Mouse (Mus musculus) liver, adult 2 months (tissue): Measurements from ENCODE around the gene Reep3. TPM values are rescaled to one million over a fixed set of nuclear protein-coding genes. Genes with fewer than 3 reads are reported as not detected.

ENCODE experiments used
- DNase-seq: peaks from one replicate; pipeline ENCODE4 v3.0.0-alpha.2; 2011; ENCODE audit warnings: low read depth, low spot score; ENCODE audit errors: extremely low read depth
- H3K27ac ChIP-seq: fragments of 200-500 bp; replicated peaks from 2 replicates; pipeline ENCODE4 v1.5.1; 2012; ENCODE audit warnings: low read depth, mild to moderate bottlenecking, control low read depth, inconsistent platforms, low read length; ENCODE audit not compliant: insufficient read depth
- H3K27me3 ChIP-seq: fragments of 200-500 bp; 2 replicates; pipeline ENCODE4 v1.6.1; 2012; ENCODE audit warnings: mild to moderate bottlenecking, moderate library complexity, low read length, inconsistent platforms; ENCODE audit not compliant: control insufficient read depth, insufficient read depth
- H3K36me3 ChIP-seq: fragments of 200-500 bp; 2 replicates; pipeline ENCODE4 v1.6.1; 2012; ENCODE audit warnings: low read length, inconsistent platforms; ENCODE audit not compliant: control insufficient read depth, insufficient read depth
- H3K4me1 ChIP-seq: fragments of 200-500 bp; 2 replicates; pipeline ENCODE4 v1.6.1; 2011; ENCODE audit warnings: low read length; ENCODE audit not compliant: control insufficient read depth, insufficient read depth
- H3K4me3 ChIP-seq: fragments of 200-500 bp; 2 replicates; pipeline ENCODE4 v1.5.1; 2011; ENCODE audit warnings: low read depth, mild to moderate bottlenecking, control low read depth, low read length, moderate library complexity; ENCODE audit not compliant: insufficient read depth
- H3K79me2 ChIP-seq: fragments of 200-500 bp; 2 replicates; pipeline ENCODE4 v1.6.1; 2012; ENCODE audit warnings: inconsistent platforms, mild to moderate bottlenecking, low read length, moderate library complexity; ENCODE audit not compliant: control insufficient read depth, insufficient read depth
- H3K9ac ChIP-seq: fragments of 200-500 bp; 2 replicates; pipeline ENCODE4 v1.6.1; 2012; ENCODE audit warnings: low read depth, mild to moderate bottlenecking, control low read depth, inconsistent platforms, low read length
- CTCF ChIP-seq: fragments of 200-500 bp; IDR thresholded peaks from 2 replicates; pipeline ENCODE4 v1.5.1; 2011; ENCODE audit warnings: low read depth, low read length, control low read depth
- POLR2A ChIP-seq: fragments of 200-500 bp; IDR thresholded peaks from 2 replicates; pipeline ENCODE4 v1.6.1; 2011; ENCODE audit warnings: low read length, control low read depth; ENCODE audit not compliant: insufficient read depth; ENCODE audit errors: extremely low read depth
- WGBS: fragments of 180-500 bp; shearing (Covaris S2); methylation state at CpG from one replicate; pipeline ENCODE4 v1.1.7; 2018; 5-methylcytosine and 5-hydroxymethylcytosine counted together
- polyA plus RNA-seq: library from polyadenylated mRNA; depleted of rRNA; stranded (reverse); fragments of >200 nt; gene quantifications from 2 replicates; pipeline ENCODE4 v1.2.3, GENCODE M21; 2012
- total RNA-seq: library from RNA; depleted of rRNA; stranded (reverse); fragments of >200 nt; gene quantifications from 2 replicates; pipeline ENCODE4 v1.2.3, GENCODE M21; 2014

Gene Reep3
- total and polyA plus RNA-seq, 2 experiments, result 21.6 to 36.1 TPM

DNA sequence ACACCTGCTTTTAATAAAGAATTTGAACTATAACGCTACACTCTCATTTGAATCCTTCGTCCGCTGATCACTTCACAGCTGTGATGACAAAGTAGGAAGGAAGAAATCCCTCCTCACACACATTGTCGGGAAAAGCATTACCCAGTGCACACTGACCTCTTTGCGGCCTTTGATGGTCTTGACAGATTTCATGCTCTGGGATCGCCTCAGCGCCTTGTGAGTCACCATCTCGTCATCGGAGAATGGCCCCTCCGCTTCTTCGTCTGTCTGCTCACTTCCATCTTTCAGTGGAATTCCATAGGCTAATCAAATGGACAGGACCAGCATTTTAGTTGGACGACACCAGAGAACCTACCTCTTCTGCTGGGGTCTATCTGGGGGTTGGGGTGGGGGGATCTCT is 82.0 kb downstream of the Reep3 start:
- DNase-seq, result no peak
- WGBS, result 98% methylated on average over 12 of the region's 12 CpGs
- H3K36me3 ChIP-seq, result peaks cover 5% of the 10 kb centered on the region
- no peaks in the 10 kb centered on the region for H3K4me1 ChIP-seq
- no peaks in the 10 kb centered on the region for H3K27me3 ChIP-seq
- H3K4me3 ChIP-seq, result no peak overlapping the region
- no peak overlapping the region for H3K27ac ChIP-seq
- H3K79me2 ChIP-seq, result no peaks in the 10 kb centered on the region
- no peak overlapping the region for H3K9ac ChIP-seq
- TF ChIP-seq CTCF (no peak), POLR2A (no peak)

DNA sequence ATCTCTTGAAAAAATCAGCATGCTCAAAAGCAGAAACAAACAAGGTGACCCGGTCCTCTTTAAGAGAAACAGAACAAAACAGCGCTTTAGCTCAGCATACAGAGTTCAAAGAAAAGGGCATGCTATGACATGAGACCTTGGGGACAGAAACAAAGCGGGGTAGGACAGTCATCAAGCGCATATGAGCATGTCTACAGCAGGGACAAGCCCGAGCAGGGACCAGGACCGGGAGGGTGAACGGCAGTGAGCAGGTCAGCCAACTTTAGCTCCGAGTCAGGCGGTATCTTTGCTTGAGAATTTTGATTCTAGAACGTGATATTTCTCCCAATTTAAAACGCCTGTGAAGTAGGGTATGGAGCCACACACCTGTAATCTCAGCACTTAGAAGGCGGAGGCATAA is 86.2 kb downstream of the Reep3 start:
- no peak overlapping the region for H3K27ac ChIP-seq
- 95% methylated on average over 12 of the region's 12 CpGs for WGBS
- no peaks in the 10 kb centered on the region for H3K79me2 ChIP-seq
- H3K4me1 ChIP-seq, result no peaks in the 10 kb centered on the region
- DNase-seq, result no peak
- H3K4me3 ChIP-seq, result no peak overlapping the region
- H3K9ac ChIP-seq, result no peak overlapping the region
- peaks cover 5% of the 10 kb centered on the region for H3K36me3 ChIP-seq
- no peak for TF ChIP-seq CTCF
- no peak for TF ChIP-seq POLR2A
- no peaks in the 10 kb centered on the region for H3K27me3 ChIP-seq

DNA sequence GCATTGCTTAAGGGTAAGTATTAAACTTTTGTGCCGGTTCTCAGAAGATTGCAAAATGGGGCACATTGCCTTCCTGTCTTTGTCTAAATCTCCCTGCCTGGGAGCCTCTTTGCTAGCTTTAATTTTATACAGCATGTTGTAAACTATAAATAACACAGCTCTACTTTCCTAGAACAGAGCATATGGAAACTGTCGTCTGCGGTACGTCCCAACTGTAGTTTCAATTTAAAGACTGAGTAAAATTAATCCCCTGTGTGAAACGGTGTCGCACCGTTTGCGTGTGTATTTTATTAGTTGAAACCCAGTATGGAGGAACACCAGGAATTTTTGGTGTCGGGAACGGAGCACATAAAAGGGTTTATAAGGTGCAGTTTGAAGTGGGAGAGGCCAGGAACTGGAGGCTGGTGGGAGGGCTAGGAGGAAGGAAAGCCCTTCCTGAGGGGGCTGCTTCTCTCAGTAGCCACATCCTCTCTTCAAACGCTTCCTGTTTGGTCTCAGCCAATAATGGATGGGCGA is 92.2 kb downstream of the Reep3 start:
- peak overlapping the region; percentile 60 for H3K9ac ChIP-seq
- WGBS, result 12% methylated on average over 12 of the region's 12 CpGs

DNA sequence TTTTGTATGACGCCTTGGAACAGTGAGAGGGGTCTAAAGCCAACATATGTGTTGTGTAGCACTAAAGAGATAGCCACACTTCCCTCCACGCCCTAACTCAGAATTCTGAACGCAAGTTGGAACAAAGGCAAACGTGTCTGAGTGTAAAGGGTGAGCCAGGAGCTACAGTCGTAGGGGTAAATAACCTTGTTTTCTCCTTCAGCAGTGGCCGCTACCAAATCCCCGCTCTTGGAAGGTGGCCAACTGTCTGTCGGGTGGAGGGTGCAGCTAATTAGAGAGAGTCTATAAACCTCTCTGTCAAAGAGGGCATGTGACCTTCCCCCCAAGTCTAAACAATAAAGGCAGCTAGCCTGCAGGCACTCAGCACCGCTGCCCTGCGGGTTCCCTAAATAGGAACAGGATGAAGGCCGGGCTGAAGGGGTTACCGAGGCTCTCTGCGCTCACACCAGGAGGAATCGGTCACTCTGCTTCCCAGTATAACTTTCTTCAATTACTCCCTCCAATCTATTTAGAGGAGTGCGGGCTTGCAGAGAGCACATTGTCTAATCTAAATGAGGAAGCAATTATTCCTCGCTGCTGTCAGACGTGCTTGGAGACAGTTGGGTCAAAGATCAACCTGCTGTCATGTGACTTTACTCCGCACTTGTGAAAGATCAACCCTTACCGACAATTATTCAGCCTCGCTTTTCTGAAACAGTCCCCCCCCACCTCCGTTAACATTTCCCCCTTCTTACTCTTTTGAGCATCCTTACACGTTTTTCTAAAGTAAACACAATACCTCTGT is 92.8 kb downstream of the Reep3 start:
- H3K79me2 ChIP-seq, result no peaks in the 10 kb centered on the region
- peak overlapping the region; percentile 93 for H3K27ac ChIP-seq
- H3K9ac ChIP-seq, result peak overlapping the region; percentile 60
- H3K36me3 ChIP-seq, result no peaks in the 10 kb centered on the region
- H3K27me3 ChIP-seq, result no peaks in the 10 kb centered on the region
- TF ChIP-seq CTCF, result no peak
- WGBS, result 1% methylated on average over 22 of the region's 22 CpGs
- H3K4me1 ChIP-seq, result peaks cover 5% of the 10 kb centered on the region
- DNase-seq, result peak; percentile 89
- H3K4me3 ChIP-seq, result peak overlapping the region; percentile 22

More for the DNA sequence above, 92.2 kb downstream of the Reep3 start:
- H3K27ac ChIP-seq, result peak overlapping the region; percentile 93
- H3K36me3 ChIP-seq, result no peaks in the 10 kb centered on the region
- H3K4me3 ChIP-seq, result peak overlapping the region; percentile 22
- TF ChIP-seq POLR2A, result no peak
- TF ChIP-seq CTCF, result no peak
- H3K79me2 ChIP-seq, result no peaks in the 10 kb centered on the region
- DNase-seq, result no peak
- H3K4me1 ChIP-seq, result peaks cover 5% of the 10 kb centered on the region
- H3K27me3 ChIP-seq, result no peaks in the 10 kb centered on the region

DNA sequence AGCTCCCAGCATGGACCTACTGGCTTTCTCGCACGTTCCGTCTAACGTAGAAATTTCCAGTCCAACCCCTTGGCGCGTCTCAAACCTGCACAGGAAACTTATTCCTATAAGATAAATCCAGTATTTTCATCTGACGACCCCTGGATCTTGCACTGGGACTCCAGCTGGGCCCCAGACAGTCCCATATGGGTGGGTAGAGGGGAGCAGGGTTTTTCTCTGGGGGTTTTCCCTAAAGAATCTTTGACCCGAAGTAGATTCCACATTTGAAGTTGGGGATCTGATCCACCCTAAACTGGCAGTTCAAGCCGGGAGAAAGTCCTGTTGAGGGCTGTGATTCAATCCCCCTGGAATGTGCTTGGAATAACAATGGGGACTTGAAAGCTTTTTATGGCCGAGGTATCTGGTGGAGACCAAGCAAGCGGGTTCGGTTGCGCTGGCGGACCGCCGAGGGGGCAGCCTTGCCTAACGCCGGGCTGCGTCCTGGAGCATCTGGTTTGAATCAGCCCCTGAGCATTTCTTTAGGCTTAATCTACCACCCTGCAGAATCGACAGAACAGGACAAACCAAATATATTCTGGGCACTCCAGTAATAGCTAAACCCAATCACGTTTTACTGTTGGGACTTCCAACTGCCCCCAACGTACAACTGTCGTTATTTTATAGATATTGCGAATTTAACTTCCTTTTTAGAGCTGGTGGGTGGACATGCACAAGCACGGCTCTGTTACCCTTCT is 93.6 kb downstream of the Reep3 start:
- Histone ChIP-seq H3K4me1 (peaks cover 5% of the 10 kb centered on the region), H3K9ac (peak overlapping the region; percentile 60), H3K27ac (peak overlapping the region; percentile 93), H3K27me3 (no peaks in the 10 kb centered on the region), H3K79me2 (no peaks in the 10 kb centered on the region), H3K36me3 (no peaks in the 10 kb centered on the region), H3K4me3 (peak overlapping the region; percentile 30)
- DNase-seq, result peak; percentile 26
- 5% methylated on average over 25 of the region's 25 CpGs for WGBS
- TF ChIP-seq CTCF (no peak), POLR2A (no peak)
